Mouse (Mus musculus) limb, embryonic 14.5 days (tissue): ENCODE results near the gene Fuca1. TPM values are rescaled to one million over a fixed set of nuclear protein-coding genes. Genes with fewer than 3 reads are reported as not detected.

Experiments
- ATAC-seq: fragments of 200-750 bp; cut with Nextera tagmentation; 2 replicates; pipeline ENCODE4 v1.8.0; 2017; ENCODE audit warnings: low read depth, moderate number of reproducible peaks, moderate TSS enrichment; ENCODE audit not compliant: low FRiP score
- DNase-seq: peaks from one replicate; pipeline ENCODE4 v3.0.0-alpha.2; 2015; ENCODE audit warnings: low spot score
- H3K27ac ChIP-seq: fragments of 300-500 bp; sonication (generic); replicated peaks from 2 replicates; pipeline ENCODE4 v1.5.1; 2014; ENCODE audit warnings: low read depth, mild to moderate bottlenecking, low read length, moderate library complexity, mixed read lengths
- H3K27me3 ChIP-seq: fragments of 300-500 bp; sonication (generic); 2 replicates; pipeline ENCODE4 v1.6.1; 2014; ENCODE audit warnings: low read length, mixed read lengths; ENCODE audit not compliant: control insufficient read depth, insufficient read depth
- H3K36me3 ChIP-seq: fragments of 300-500 bp; sonication (generic); 2 replicates; pipeline ENCODE4 v1.6.1; 2014; ENCODE audit warnings: mild to moderate bottlenecking, low read length, moderate library complexity, mixed read lengths; ENCODE audit not compliant: control insufficient read depth, insufficient read depth
- H3K4me1 ChIP-seq: fragments of 300-500 bp; sonication (generic); 2 replicates; pipeline ENCODE4 v1.6.1; 2014; ENCODE audit warnings: antibody characterized with exemption, low read length, mixed read lengths; ENCODE audit not compliant: control insufficient read depth, insufficient read depth
- H3K4me2 ChIP-seq: fragments of 300-500 bp; sonication (generic); replicated peaks from 2 replicates; pipeline ENCODE4 v1.6.1; 2014; ENCODE audit warnings: low read depth, mild to moderate bottlenecking, low read length, moderate library complexity; ENCODE audit not compliant: severe bottlenecking
- H3K4me3 ChIP-seq: fragments of 300-500 bp; sonication (generic); replicated peaks from 2 replicates; pipeline ENCODE4 v1.5.1; 2014; ENCODE audit warnings: low read length
- H3K9ac ChIP-seq: fragments of 300-500 bp; sonication (generic); 2 replicates; pipeline ENCODE4 v1.6.1; 2014; ENCODE audit warnings: mild to moderate bottlenecking, low read depth, low read length, moderate library complexity; ENCODE audit not compliant: severe bottlenecking
- H3K9me3 ChIP-seq: fragments of 300-500 bp; sonication (generic); 2 replicates; pipeline ENCODE4 v1.6.1; 2016; ENCODE audit warnings: low read length; ENCODE audit not compliant: control insufficient read depth
- POLR2A ChIP-seq: fragments of 200-500 bp; IDR thresholded peaks from 2 replicates; pipeline ENCODE4 v1.8.0; 2012; ENCODE audit warnings: inconsistent platforms, mild to moderate bottlenecking, moderate library complexity, borderline replicate concordance; ENCODE audit not compliant: insufficient read depth, insufficient read length; ENCODE audit errors: extremely low read depth
- WGBS: fragments of 180-500 bp; shearing (Covaris S2); extraction: QIAGEN DNeasy Blood & Tissue Kit; methylation state at CpG from one replicate; pipeline ENCODE4 v1.1.7; 2014; 5-methylcytosine and 5-hydroxymethylcytosine counted together
- polyA plus RNA-seq, 2 experiments: library from polyadenylated mRNA; depleted of rRNA in 1 of 2; stranded (reverse) in 1 of 2; unstranded in 1 of 2; fragments of >200 nt; fragmentation: Nextera tagmentation in 1 of 2; extraction: Ambion mirVana in 1 of 2; gene quantifications; 2 replicates each; pipeline versions ENCODE4 v1.2.1 to v1.2.3; 2012 to 2014

The Fuca1 gene
- polyA plus RNA-seq, 2 experiments, result 50.1 to 80.8 TPM

- H3K9ac ChIP-seq, result no peak overlapping the region
These were observed 31.2 kb upstream of the Fuca1 start for GRCm38 (mm10) chr4:135889146-135889883.

GRCm38 (mm10) chr4:135889884-135890283 is 30.7 kb upstream of the Fuca1 start:
- 4% methylated on average over 4 of the region's 4 CpGs for WGBS
- no peak overlapping the region for H3K4me3 ChIP-seq
- ATAC-seq, result peak; percentile 70; the same call in 1 of the 2 replicates

More at GRCm38 (mm10) chr4:135889146-135889883, 31.2 kb upstream of the Fuca1 start:
- no peak for TF ChIP-seq POLR2A
- Histone ChIP-seq H3K27ac (no peak overlapping the region), H3K9me3 (no peaks in the 10 kb centered on the region), H3K36me3 (no peaks in the 10 kb centered on the region), H3K27me3 (no peaks in the 10 kb centered on the region), H3K4me3 (no peak overlapping the region), H3K4me2 (no peak overlapping the region), H3K4me1 (no peaks in the 10 kb centered on the region)
- ATAC-seq, result no peak
- DNase-seq, result no peak
- 86% methylated on average over 7 of the region's 7 CpGs for WGBS

GRCm38 (mm10) chr4:135891539-135891938 is 29.0 kb upstream of the Fuca1 start:
- TF ChIP-seq POLR2A, result no peak
- no peak for DNase-seq
- no peaks in the 10 kb centered on the region for H3K36me3 ChIP-seq
- H3K4me2 ChIP-seq, result no peak overlapping the region
- H3K4me3 ChIP-seq, result no peak overlapping the region
- H3K4me1 ChIP-seq, result no peaks in the 10 kb centered on the region
- H3K9me3 ChIP-seq, result no peaks in the 10 kb centered on the region
- H3K9ac ChIP-seq, result no peak overlapping the region
- ATAC-seq, result no peak
- no peak overlapping the region for H3K27ac ChIP-seq
- WGBS, result 82% methylated on average over 2 of the region's 2 CpGs
- H3K27me3 ChIP-seq, result no peaks in the 10 kb centered on the region

More at GRCm38 (mm10) chr4:135889884-135890283, 30.7 kb upstream of the Fuca1 start:
- Histone ChIP-seq H3K4me1 (no peaks in the 10 kb centered on the region), H3K36me3 (no peaks in the 10 kb centered on the region), H3K4me2 (no peak overlapping the region), H3K9me3 (no peaks in the 10 kb centered on the region), H3K27ac (no peak overlapping the region), H3K9ac (no peak overlapping the region), H3K27me3 (no peaks in the 10 kb centered on the region)
- peak; percentile 77 for DNase-seq
- TF ChIP-seq POLR2A, result no peak

- 15% methylated on average over 4 of the region's 4 CpGs for WGBS
- no peak for TF ChIP-seq POLR2A
- no peak overlapping the region for H3K27ac ChIP-seq
- no peak overlapping the region for H3K4me2 ChIP-seq
- no peaks in the 10 kb centered on the region for H3K4me1 ChIP-seq
- no peak overlapping the region for H3K4me3 ChIP-seq
- ATAC-seq (no peak), DNase-seq (no peak)
- no peaks in the 10 kb centered on the region for H3K9me3 ChIP-seq
- no peaks in the 10 kb centered on the region for H3K36me3 ChIP-seq
- H3K9ac ChIP-seq, result no peak overlapping the region
- no peaks in the 10 kb centered on the region for H3K27me3 ChIP-seq
These were observed 27.7 kb upstream of the Fuca1 start for GRCm38 (mm10) chr4:135892884-135893283.

GRCm38 (mm10) chr4:135895071-135895571 is 25.4 kb upstream of the Fuca1 start, which contains the start of gene Cnr2:
TSS of gene Cnr2 (plus strand) at chr4:135895394.
- no peak for ATAC-seq
- DNase-seq, result no peak
- 53% methylated on average over 8 of the region's 8 CpGs for WGBS
- no peaks in the 10 kb centered on the region for H3K27me3 ChIP-seq
- H3K36me3 ChIP-seq, result no peaks in the 10 kb centered on the region
- no peaks in the 10 kb centered on the region for H3K9me3 ChIP-seq
- H3K4me2 ChIP-seq, result no peak within 1 kb of the TSS
- no peak within 1 kb of the TSS for H3K4me3 ChIP-seq
- TF ChIP-seq POLR2A, result no peak
- H3K4me1 ChIP-seq, result no peaks in the 10 kb centered on the region
- no peak within 1 kb of the TSS for H3K27ac ChIP-seq
- no peak within 1 kb of the TSS for H3K9ac ChIP-seq
